Mouse (Mus musculus) right cerebral cortex, postnatal 36 days (tissue): ENCODE data around the gene Mpg.
A peak's percentile ranks its signal among the peaks of the same experiment; 100 is the strongest.

Experiments used
- DNase-seq, 2 experiments: peaks; one replicate each; pipeline ENCODE4 v3.0.0; 2022; ENCODE audit warnings: low spot score in 2 of 2, mixed read lengths in 1 of 2

Gene Mpg

DNA sequence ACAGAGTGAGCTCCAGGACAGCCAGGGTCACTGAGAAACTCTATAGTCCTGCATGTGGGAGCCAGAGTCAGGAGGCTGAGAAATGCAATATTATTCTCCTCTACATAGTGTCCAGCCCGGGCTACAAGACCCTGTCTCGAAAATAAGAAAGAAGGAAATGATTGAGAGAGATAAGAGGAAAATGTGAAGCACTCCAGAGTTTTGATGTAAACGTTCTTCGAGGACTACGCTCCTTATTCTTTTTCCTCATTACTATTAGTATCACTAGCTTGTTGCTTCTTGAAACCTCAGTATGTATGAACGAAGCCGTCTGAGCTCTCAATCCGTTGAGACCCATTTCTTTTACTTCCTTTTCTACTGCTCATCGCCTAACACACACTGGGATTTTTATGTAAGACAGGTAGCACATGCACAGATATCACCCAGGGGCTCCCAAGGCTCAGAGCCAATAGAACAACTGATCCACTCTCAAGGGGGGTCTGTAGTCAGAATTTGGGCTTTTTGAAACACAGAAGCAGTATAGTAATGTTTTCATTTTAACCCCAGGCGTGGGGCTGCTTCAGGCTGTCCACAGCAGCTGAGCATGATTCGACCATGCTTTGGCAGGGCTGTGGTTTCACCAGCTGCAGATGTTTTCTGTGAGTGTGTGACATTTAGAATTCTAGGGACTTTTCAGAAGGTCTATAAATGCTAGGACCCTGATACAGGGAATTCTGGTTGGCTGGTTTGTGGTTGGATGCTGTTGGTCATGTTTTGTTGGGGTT, 24.2 kb upstream of the Mpg start:
- DNase-seq, result no peak

DNA sequence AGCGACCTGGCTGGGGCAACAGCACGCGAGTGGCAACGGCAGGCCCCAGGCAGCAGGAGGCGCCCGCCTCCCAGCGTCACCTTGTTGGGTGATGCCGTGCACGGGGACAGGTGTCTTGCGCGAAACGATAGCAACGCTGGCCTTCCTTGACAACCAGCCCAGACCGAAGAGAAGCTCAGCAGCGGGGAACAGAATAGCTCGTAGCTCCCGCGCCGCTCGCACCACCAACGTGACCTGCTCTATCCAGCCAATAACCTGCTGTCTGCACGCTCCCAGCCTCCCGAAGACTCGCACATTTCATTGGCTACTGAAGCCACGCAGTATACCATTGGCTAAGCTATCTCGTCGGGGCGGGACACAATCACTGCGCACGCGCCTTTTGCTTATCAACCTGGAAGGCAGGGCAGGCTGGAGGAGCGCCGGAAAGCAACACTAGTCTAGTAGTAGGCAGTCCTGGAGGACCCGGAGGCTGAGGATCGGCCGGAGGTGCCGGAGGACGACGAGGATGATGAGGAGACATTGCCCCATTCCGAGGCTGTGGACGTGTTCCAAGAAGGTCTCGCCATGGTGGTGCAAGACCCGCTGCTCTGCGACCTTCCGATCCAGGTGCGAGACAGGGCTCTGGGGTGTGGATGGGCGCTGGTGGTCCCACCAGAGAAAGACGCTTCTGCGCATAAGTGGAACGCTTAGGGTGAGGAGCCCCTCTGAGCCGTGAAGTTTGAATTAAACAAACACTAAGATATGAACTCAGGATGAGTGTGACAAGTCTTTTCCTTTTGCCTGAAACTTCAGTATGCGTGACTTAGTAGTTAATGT, 21.0 kb upstream of the Mpg start, which contains the start of gene Snrnp25:
Snrnp25 (plus strand) TSS at position 358 of the 816 bp plus-strand sequence.
- DNase-seq, result peak; percentile 95 to 97

DNA sequence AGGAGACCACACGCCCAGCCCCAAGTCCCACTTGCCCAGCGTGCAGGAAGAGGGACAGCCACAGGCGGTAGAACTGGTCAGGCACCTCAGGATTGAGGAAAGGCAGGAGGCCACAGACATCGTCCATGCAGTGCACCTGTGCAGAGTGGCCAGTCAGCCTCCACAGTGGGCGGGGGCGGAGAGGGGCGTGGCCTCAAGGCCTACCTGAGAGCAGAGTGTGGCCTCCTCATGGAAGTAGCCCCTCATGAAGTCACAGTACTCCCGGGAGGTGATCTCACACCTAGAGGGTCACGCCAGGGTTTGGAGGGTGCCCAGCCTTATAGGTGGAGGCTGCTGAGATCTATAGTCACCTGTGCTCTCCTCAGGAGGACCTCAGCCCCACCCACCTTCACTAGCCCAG, 15.7 kb upstream of the Mpg start:
- DNase-seq, result no peak

DNA sequence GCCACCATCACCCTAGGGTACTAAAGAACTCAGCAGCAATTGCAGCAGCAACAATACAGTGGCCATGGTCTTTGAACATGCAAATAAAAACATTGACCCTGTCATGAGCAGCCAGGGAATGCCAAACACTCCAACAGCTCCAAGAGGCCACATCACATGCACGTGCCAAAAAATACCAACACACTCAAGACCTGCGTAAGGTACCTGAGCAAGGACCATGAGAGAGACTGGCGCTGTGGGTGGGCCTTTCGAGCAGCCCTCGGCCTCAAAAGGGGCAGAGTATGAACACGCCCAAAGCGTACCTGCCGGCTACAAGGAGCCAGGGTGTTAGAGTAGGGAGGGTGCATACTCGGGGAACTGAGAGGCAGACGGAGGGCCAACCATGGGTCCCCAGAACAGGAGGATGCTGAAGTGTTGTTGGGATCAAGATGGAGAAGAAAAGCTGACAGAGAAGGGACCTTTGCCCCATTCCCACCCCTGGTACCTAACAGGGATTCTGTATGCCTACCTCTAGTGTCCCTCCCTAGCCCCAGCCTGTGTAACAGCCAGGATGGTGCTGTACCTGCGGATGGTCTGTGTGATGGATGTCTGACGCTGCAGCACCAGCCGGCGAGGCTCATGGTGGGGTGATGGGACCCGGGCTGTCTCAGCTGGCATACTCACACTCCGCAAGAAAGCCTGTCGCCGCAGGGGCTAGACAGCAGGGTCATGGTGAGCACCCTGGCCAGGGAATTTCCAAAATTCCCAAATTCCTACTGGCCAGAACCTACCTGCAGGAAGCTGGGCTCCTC, 10.7 kb upstream of the Mpg start:
- DNase-seq, result no peak

DNA sequence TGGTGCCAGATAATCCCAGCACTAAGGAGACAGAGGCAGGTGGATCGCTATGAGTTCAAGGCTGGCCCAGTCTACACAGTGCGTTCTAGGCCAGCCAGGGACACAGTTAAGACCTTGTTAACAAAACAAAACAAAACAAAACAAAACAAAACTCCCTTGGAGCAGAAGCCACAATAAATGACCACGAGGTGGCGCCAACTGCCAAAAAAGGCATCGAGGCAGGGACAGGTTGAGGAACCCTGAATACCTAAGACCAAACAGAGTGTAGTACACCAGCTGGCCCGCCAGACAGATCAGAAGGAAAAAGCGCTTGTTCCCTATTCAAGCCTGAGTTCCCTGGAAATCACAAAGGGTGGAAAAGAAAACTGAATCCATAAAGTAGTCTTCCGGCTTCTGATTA, 9.5 kb upstream of the Mpg start:
- DNase-seq, result no peak

DNA sequence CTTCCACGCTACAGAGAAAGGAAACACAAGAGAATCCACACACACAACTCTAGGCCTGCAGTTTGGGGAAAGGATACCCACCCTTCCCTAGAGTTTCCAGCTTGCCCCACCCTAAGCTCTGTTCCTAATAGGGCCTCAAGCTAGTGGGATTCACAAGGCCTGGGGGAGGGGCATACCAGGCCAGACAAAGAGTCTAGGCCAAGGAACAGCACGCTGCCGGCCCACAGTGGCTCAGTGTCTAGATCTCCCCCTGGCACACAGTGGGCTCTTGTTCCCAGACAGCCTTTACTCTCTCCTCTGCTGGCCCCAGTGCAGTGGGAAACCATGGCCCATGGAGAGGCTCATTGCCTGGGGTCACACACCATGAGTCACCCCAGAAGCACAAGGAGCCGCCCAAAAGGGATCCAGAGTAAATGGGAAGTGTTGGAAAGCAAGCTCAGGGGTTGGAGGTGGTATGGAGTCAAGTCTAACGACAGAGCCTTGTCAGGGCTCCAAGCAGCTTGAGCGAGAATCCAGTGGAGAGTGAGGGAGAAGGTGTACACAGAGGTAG, 7.7 kb upstream of the Mpg start:
- DNase-seq, result no peak

DNA sequence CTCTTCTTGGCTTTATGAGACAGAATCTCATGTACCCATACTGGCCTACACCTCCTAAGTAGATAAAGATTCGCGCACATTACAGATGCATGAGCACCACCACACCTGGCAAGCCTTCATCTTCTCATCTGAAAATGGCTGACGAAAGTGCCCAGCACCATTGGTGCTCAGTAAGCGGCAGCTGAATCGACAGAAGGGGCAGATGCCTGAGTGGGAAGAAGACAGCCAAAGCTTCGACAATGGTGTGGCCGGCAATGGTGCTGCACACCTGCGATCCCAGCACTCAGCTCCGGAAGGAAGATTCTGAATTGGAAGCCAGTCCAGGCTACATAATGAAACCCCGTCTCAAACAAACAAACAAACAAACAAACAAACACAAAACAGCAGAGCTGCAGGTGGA, 7.0 kb upstream of the Mpg start:
- DNase-seq, result no peak

DNA sequence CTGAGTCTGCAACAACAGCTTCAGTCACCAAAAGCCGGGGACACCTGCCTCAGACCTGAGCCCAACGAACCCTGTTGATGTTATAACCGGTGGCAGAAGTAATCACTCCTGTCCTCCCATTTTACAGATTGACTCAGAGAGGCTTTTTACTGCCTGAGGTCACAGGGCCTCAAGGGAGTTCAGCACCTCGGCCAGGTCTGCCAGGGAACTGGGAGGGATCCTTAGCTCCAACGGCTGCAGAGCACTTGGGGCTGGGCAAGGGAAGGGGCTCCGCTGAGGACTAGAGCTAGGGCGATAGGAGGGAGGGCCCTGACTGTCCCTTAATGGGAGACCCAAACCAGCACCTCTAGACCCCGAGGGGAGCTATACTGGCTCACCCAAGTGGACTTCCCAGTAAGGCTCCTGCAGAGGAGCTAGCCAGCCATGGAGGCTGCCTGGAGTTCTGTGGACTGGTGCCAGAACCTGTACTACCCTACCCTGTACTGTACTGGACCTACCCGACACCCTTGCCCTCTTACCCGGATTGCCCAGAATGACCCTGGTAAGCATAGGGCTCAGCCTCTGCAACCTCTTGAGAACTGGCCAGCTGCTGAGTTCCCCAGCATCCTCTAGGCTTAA, 5.6 kb upstream of the Mpg start:
- no peak for DNase-seq

DNA sequence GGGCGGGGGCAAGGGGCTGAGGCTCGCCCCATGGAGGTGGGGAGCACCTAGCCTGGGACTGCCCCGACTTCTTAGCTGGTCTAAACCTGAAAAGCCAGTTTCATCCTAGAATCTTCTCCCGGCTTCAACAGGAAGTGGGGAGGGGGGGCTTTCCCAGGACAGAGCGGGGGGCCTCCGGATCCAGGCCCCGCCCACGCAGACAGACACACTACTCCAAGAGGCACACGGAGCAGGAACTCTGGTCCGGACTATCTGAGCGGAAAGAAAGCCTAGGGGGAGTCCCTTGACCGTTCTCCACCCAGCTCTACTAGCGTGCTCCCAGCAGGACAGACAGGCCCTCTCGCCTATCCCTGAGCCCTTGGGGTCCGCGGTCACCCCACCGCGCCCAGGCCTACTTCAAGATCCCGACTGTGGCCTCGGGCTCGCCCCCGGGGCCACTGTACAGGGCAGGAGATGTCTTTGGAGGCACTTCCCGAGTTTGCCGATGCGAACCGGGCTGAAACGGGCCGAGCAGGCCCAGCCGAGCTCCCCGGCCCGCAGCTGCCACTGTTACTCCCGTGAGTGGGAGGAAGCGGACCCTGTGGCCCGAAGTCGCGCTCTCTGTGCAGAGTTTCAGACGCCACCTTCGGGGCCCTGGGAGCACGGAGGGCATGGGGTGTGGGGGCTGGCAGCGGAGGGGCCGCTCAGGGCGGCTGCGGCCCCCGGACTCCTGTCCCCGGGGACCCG, 4.9 kb upstream of the Mpg start:
- DNase-seq, result no peak

DNA sequence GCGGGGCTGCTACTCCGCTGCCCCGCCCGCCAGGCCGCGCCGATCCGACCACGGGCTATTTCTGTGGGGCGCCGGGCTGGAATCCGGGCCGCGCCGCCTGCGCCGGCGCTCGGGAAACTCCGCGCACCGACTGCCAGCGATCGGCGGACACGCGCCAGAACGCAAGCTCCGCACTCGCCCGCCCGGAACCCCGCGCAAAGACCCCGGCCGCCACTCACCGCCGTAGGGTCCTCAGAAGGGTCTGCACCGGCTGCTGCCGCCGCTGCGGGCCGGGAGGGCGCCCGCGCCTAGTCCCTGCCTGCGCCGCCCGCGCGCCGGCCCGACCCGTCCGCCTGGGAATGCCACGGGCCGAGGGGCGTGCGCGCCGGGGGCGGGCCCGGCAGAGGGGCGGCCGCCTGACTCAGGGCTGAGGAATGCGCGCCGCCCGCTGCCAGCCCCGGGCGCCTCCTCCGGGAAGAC, 4.3 kb upstream of the Mpg start, which contains the start of gene Rhbdf1:
Rhbdf1 (minus strand) TSS at position 350 of the 459 bp plus-strand sequence.
- no peak for DNase-seq

DNA sequence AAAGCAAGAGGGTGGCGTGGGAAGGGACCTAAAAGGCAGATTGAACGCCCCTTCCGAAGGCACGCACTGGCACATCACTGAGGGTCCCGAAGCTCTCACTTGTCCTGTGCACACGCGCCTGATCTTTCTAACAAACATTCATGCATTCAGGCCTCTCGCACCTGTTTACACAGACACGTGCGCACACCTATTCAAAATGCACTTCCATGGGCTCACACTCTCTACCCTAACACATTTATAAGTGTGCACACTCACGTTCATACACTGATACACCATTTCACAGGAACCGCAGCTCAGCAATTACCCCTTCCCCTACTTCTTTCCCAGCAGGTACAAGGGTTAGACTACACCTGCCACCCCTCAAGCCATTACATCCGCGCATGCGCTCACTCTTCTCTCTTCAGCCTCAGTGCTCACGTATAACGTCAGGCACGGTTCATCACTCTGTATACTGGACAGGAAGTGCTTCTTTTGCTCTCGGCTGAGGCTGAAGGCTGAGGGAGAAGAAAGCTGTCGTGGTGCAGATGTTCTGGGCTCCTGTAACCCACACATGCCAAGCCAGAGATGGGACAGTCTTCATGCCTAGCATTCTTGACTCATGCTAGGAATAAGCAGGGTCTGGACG, 3.6 kb upstream of the Mpg start:
- no peak for DNase-seq

DNA sequence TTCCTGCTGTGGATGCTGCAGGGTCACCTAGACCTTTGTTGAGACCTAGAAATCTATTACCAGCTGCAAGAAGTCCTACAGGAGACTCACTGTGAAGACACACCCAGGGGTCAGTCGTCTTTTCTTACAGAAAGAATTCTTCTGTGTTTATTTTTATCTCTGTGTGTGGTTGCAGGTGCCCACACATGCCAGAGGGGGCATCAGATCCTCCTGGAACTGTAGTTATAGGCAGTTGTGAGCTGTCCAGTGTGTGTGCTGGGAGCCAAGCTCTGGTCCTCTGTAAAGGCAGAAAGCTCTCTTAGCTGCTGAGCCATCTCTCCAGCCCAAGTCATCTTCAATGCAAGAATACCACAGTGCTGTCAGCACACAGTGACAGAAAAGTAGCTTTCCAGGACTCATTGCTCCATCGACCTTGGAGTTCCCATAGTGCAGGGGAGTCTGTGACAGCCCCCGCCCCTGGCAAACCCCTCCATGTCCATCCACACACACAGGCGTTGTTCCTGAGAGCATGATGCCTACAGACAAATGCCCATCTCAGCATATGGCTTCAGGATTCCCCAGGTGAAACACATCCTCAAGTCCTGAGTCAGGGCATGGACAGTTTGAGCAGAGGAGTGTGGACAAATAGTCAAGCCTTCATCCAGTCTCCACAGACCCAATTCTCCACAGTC, 2.9 kb upstream of the Mpg start:
- DNase-seq, result no peak

DNA sequence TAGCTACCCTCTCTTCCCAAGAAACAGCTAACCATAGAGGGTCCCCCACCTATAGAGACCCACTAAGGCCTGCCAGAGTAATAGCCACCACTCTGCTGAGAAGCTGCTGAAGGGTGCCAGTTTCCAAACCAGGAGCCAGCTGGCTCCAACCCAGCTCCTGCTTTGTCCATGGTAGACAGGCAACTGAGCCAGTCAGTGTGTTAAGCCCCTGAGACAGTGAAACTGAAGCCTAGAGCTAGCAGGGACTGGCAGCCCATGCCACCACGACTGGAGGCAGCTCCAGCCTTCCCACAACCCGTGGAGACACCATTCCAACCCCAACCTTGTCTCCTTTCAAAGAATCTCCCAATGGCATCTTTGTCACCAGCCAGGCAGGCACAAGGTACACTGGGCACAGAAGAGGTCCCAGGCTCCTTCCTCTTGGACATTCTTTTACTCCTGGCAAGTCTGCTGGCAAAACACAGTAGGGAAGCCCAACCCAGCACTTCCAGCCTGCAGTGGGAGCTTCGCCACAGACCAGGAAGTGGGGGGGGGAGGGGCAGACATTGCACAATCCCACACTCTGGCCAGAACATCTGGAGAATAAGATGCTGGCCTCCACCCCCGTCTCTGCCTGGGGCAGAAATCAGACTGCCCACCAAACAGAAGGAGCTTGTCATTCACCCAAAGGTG, 1.7 kb upstream of the Mpg start:
- DNase-seq, result no peak

DNA sequence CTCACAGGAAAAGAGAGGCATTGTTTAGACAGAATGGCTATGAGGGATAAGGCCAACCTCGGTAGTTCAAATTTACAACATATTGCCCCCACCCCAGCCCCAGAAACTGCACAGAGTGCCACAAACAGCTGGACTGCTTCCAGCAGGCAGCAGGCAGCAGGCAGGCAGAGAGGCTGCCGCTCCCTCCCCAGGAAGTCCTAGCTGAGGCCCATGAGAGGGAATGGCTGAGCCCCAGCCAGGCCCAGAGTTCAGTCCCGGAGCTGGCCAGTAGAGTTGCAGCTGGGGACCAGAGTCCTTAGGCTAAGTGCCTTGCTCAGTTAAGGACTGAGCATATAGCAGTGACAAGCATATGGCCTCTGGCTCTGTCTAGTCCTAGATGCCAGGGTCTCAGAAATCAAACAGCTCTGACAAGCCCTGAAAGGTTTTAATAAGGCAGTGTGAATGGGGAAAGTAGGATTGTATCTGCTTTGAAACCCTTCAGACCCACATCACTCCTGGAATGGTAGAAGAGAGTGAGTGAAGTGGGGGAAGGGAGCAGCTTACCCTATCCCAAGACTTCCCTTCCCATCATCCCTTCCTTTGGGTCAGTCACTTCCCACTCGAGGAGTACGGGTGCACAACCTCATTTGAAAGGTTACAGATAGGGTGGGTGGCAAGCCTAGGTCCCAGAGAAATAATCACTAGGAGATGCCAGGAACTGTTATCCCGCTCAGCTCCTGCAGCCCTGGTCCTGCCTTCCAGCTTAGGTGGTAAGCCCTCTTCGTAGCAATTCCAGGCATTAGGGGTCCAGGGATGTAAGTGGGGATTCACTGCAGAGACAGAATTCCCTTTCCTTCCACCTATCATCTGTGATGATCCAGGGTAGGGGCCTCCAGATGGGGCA, 842 bp upstream of the Mpg start:
- DNase-seq, result no peak

DNA sequence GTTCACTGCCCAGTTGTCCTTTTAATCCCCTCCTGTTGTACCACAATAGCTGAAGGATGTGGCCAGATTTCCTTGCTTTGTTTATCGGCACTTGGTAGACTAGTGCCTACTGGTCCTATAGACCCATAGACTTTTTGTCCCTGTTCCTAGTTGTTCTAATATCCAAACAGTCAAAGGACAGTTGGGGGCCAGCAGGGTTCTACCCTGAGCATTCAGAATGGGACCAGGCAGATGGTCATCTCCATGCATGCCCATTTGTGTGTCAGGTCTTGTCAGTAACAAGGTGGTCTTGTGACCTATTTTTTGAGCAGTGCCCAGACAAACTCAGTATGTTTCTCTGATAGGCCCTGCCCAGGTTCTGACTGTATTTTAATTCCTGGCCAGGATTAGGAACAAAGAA, 736 bp downstream of the Mpg start:
- no peak for DNase-seq

DNA sequence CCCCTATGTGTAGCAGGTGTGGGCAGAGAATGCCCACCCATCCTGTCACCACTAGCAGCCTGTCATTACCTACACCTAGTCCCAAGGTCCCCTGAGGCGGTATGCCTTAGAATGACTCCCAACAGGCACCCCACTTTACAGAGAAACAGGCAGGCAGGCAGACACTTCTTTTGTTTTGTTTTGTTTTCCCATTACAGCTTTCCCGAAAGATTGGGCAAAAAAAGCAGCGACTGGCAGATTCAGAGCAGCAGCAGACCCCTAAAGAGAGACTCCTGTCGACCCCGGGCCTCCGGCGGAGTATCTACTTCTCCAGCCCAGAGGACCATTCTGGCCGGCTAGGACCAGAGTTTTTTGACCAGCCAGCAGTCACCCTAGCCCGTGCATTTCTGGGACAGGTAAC, 1.2 kb downstream of the Mpg start:
- no peak for DNase-seq

DNA sequence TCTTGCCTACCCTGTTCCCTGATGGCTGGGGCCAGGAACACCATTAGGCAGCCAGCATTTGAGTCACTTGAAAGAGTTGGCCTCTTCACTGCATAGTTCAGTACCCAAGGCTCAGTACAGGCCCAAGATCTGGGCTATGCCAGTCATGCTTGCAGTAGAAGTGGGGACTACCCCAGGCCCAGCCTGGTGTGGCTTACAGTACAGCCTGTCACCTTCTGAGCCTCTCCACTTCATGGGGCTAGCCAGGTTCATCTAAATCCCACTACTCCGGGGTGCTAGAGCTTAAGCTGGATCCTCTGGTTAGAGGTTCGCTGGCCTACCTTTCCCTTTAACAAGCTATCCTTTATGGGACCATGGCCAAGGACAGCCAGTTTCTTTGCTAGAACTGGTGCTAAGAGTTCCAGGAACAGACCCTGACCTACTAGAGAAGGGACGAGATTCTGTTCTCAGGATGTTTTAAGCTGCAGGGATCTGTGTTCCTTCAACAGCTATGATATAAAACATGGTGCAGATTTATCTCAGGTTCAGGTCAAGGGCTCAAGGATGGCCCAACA, 2.1 kb downstream of the Mpg start:
- no peak for DNase-seq

DNA sequence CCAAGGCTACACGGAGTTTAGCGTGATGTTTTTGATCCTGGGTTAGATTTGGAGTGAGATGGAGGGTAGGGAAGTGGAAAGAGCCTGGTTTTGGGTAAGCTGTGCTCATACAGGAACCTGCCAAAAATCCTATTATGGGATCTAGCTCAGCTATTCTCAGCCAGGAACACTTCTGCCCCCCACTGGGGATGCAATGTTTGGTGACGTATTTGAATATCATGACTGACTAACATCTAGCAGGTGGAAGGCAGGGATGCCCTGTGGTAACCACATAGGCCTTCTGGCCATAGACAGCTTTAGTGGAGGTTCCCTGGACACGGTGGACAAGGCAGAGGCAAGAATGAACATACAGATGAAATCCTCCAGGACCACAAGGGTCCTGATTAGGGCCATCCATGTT, 3.9 kb downstream of the Mpg start:
- DNase-seq, result no peak
